Mouse (Mus musculus): Measurements from ENCODE around the gene Olfr342. TPM values are rescaled to one million over a fixed set of nuclear protein-coding genes. Genes with fewer than 3 reads are reported as not detected.

Olfr342 gene
- total RNA-seq (2017) = not detected in 3 replicates

- no peak for ATAC-seq (replicated peaks; ENCODE audit: insufficient number of reproducible peaks, low FRiP score, low TSS enrichment, poor library complexity, severe bottlenecking)
These were observed at the start of gene Olfr342 for GRCm38 (mm10) chr2:36524698-36525097. Olfr342 (plus strand) TSS chr2:36524998.

- ATAC-seq (replicated peaks; ENCODE audit: insufficient number of reproducible peaks, low FRiP score, low TSS enrichment, poor library complexity, severe bottlenecking) = no peak
These were observed 42.4 kb upstream of the Olfr342 start, which contains the start of gene Olfr341 for GRCm38 (mm10) chr2:36482368-36482767. Olfr341 (minus strand) TSS chr2:36482468.

GRCm38 (mm10) chr2:36565156-36565555, 40.4 kb downstream of the Olfr342 start:
- ATAC-seq (replicated peaks; ENCODE audit: insufficient number of reproducible peaks, low FRiP score, low TSS enrichment, poor library complexity, severe bottlenecking) = no peak

DNA sequence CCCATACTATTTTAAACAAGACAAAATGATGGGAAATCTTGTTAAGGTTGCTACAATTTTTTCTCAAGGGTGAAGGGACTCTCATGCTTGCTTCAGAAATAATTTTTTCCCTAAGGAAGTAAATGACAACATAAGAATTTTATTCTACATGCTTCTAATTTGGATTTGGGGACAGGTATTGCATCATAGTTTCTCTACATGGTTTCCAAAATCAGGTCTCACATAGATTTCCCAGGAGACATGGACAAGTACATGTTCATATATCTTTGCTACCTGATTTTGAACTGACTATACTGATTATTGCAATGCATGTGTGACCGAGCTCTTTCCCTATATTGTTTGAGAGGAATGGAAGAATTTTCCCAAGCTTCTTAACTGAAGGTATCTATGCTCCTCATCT, 41.6 kb downstream of the Olfr342 start, which contains the start of gene Olfr344:
Olfr344 (plus strand) TSS at position 301 of the 400 bp plus-strand sequence.
- no peak for ATAC-seq (replicated peaks; ENCODE audit: insufficient number of reproducible peaks, low FRiP score, low TSS enrichment, poor library complexity, severe bottlenecking)

DNA sequence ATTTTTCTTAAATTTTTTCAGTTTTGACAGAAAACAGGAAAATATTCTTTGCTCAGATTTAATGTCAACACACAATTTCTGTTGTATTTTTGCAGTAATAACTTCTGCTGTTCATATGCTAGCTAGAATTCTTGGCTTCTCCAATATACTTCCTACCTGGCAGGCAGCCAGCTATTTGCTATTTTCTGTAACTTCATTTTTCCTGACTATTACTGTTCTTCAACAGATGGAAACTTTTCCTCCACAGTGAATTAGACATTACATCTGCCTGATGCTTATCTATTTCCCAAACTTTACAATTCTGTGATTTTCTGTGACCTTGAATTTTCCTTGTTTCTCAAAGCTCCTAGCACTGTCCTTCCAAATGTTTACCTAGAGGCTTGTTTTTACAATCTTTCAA, 42.2 kb downstream of the Olfr342 start:
- ATAC-seq (replicated peaks; ENCODE audit: insufficient number of reproducible peaks, low FRiP score, low TSS enrichment, poor library complexity, severe bottlenecking) = no peak

DNA sequence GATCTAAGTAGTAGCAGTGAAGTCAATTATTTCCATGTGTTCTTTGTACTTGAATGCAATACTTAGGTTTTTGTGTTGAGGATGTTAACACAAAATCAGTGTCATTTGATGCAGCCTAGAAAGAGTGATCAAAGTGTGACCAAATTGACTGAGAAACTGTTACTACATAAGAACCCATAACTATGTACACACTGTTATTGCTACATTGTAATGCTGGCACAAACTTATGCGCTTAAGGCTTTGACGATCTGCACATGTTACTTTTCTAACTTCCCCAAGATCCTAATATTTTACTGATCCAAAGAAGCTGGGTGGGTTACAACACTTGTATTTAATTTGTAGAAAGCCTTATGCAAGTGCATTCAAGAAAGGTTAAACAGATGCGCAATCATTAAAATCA, 43.0 kb downstream of the Olfr342 start:
- ATAC-seq (replicated peaks; ENCODE audit: insufficient number of reproducible peaks, low FRiP score, low TSS enrichment, poor library complexity, severe bottlenecking) = no peak

Other genes starting within 250 kb of the Olfr342 start
- gene Olfr338, start 151.5 kb upstream of the Olfr342 start, total RNA-seq (2017) = not detected in 3 replicates
- gene Olfr339, start 106.1 kb upstream of the Olfr342 start, total RNA-seq (2017) = not detected in 3 replicates
- gene Olfr340, start 72.4 kb upstream of the Olfr342 start, total RNA-seq (2017) = not detected in 3 replicates
- gene Olfr341, start 42.5 kb upstream of the Olfr342 start, total RNA-seq (2017) = not detected in 3 replicates
- gene Olfr344, start 41.7 kb downstream of the Olfr342 start, total RNA-seq (2017) = not detected in 3 replicates
- not detected in 3 replicates for gene Olfr345, start 115.0 kb downstream of the Olfr342 start, total RNA-seq (2017)
- gene Olfr346, start 160.8 kb downstream of the Olfr342 start, total RNA-seq (2017) = not detected in 3 replicates
- gene Olfr347, start 206.9 kb downstream of the Olfr342 start, total RNA-seq (2017) = not detected in 3 replicates